Mouse (Mus musculus) retina, adult 2 months (tissue): Measurements from ENCODE around the gene Egflam.

Experiments used
- DNase-seq: peaks from one replicate; pipeline ENCODE4 v3.0.0-alpha.2; 2012; ENCODE audit warnings: low read depth, low spot score

The Egflam gene

DNA sequence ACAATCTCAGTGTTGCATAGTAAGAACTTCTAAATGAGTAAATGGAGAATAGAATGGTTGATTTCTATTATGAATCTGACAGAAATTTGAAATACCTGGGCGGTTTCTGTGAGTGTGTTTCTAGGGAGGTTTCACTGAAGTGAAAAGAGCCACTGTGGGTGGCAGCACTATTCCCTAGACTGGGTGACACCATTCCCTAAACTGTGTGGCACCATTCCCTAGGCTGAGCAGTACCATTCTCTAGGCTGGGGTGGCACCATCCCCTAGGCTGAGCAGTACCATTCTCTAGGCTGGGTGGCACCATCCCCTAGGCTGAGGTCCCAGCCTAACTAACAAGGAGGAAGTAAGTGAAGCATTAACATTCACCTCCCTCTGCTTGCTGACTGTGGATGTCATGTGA, 103.0 kb downstream of the Egflam start:
- DNase-seq = no peak

DNA sequence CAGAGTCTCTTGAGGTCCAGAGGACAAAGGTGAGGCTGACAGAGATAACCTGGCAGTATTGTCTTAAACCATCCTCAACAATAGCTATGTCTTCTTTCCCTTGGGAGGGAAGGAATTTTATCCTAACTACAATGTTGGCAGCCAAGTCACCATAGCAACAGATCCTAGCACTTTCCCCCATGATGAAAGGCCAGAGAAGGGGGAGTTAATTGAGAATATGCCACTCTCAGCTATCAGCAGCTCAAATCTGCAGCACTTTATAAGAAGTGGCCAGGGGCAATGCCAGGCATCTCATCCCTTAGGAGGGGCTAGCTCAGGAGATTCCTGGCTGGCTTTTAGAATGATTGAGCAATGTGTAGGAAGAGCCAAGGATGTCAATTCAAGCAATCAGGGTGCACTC, 105.3 kb downstream of the Egflam start:
- no peak for DNase-seq

- no peak for DNase-seq
These were observed 108.2 kb downstream of the Egflam start for GRCm38 (mm10) chr15:7290003-7290402.

DNA sequence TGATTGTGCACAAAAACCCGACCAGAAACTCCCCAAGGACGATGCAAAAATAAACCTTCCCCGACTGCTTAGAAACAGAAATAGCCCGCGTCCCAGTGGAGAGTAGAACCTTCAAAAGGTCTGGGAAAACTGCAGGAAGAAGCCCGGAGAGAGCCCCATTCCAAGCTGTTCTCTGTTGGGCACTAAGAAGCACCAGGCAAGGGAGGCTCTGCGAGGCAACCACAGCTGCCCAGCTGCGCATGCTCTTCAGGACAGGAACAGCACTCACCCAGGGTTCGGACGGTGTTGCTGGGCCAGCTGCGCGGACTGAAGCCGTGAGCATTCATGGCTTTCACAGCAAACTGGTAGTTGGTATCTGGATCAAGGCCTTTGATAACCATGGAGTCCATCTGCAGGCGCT, 108.7 kb downstream of the Egflam start:
- DNase-seq = no peak

- DNase-seq = no peak
These were observed 109.3 kb downstream of the Egflam start for GRCm38 (mm10) chr15:7288841-7289424.

GRCm38 (mm10) chr15:7287911-7288310, 110.3 kb downstream of the Egflam start:
- DNase-seq = no peak

- no peak for DNase-seq
These were observed 116.6 kb downstream of the Egflam start for GRCm38 (mm10) chr15:7281579-7281978.

DNA sequence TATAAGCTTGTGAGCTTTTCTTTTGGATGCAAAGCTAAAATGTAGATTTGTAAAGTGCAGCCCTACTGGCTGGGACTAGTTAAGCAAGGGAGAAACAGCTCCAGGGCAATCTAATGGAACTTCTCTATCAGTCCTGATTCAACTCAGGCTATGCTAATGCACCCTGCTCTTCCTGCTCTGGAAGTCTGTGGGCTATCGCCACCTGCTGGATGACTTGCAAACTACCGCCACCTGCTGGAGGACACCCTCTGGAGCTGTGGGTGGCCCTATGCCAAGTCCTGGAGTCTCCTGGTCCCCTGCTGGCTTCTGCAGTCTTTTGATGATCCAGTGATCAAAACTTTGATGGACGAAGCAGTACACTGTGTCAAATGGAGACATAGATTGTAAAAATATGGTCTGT, 134.4 kb downstream of the Egflam start:
- peak; percentile 69 for DNase-seq

DNA sequence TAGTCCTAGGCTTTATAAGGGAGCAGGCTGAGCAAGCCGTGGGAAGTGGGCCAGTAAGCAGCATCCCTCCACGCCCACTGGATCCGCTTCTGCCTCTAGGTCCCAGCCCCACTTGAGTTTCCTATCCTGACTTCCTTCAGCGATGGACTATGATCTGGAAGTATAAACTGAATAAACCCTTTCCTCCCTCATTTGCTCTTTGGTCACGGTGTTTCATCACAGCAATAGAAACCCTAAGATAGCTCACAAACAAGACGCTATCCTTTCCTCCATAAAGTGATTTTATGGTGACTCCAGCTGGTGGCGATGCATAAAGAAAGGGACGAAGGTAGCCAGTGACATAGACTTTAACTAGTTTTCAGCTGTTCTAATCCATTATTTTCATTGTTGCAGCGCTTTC, 134.9 kb downstream of the Egflam start:
- DNase-seq = no peak

GRCm38 (mm10) chr15:7261371-7261770, 136.8 kb downstream of the Egflam start:
- no peak for DNase-seq

DNA sequence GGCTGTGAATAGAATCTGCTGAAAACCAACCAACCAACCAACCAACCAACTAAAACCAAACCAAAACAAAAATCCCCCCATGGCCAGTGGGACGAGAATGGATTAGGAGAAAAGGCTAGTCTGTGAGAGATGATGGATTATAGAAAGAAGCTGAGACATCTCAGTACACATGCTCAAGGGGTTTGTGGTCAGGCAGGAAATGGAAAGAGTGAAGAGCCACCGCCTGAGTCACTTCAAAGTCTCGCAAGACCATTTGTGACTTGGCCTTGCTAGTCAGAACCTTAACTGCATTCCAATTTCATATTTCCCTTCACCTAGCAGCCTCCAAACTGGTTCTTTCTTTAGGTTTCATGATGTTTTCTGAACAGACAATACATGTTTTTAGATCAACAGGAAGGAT, 141.6 kb downstream of the Egflam start:
- no peak for DNase-seq

DNA sequence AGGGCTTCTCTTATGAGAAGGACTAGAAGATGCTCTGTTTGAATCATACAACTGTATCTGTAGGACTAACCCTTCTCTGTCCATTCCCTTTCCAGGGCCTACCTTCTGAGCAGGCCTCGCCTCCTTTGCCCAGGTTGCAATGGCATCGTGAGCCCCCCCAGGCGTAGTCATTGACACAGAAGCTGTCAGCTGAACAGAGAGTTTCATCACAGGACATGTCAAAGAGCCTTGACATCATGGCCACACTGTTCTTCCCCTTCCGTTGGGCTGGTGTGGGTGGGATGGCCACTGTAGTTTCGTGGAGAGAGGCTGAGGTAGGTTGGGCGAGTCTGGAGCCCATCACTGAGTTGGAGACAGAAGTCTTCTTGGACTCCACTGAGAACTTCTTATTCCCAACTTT, 144.9 kb downstream of the Egflam start:
- no peak for DNase-seq

- DNase-seq = no peak
These were observed 146.0 kb downstream of the Egflam start for GRCm38 (mm10) chr15:7252106-7252636.

GRCm38 (mm10) chr15:7251042-7251441, 147.2 kb downstream of the Egflam start:
- DNase-seq = no peak

GRCm38 (mm10) chr15:7249216-7249615, 149.0 kb downstream of the Egflam start:
- DNase-seq = no peak

DNA sequence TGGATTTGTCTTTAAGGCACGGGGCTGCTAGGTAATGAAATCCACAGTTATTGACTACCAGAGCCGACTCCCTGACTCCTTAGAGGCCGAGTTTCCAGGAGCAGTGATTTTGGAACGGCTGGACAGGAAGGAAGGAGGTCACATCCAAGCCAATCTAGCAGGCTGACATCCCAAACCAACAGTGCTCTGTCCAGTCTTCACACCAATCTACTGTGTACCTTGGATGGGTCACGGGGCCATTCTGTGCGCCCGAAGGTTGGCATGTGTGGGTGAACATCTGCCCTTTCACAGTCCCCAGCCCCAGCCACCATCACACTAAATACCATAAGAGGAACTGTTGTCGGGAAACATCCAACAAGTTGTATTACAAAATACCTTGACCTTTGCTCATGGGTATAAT, 150.9 kb downstream of the Egflam start:
- no peak for DNase-seq

- DNase-seq = no peak
These were observed 155.9 kb downstream of the Egflam start for GRCm38 (mm10) chr15:7242161-7242850.

- DNase-seq = no peak
These were observed 157.2 kb downstream of the Egflam start for GRCm38 (mm10) chr15:7240950-7241349.

- no peak for DNase-seq
These were observed 158.3 kb downstream of the Egflam start for GRCm38 (mm10) chr15:7239904-7240303.

DNA sequence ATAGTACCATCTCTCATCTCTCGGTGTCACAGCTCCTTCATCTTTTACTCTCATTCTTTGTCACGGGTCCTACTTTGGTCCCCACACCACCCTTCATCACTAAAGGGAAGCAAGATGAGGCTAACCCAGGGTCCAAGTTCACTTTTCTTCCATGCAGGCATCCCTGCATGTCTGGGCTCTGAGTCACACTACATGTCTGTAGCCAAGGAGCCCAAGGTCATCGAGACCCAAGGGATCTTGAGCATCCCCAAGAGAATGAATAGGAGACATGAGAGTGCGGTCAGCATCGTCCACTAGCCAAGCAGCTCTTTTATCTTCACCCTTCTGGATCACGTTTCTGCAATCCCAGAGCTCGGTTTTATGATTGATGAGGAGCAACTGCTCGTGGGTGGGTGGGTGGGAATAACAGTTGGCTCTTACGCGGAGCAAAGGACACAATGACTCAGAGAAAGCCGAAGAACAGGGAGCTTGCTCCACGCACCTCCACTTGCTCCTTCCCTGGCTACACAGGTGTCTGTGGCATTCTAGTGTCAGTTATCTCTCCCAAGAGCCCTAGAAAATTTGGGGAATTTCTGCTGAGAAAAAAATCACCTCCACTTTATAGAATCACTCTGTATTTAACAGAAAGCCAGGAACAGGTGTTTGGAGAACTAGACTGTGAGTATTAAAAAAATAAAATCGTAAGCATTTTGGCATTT, 164.7 kb downstream of the Egflam start:
- no peak for DNase-seq

DNA sequence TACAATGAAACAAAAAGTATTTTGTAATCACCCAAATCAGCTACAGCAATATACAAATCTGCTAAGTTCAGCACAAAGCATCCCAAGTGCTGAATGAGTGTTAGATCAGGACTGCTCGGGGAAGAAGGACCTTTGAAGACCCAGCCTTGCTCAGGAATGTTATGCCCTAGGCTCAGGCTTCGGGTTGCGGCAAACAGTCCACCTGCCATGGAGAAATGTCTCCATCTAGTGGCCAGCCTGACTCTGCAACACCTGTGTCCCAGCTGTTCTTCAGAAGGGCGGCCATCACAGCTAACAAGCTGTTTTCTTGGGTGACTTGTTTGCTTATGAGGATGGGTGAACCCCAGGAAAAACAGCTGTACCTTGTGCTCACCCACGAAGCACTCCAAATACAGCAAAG, 172.0 kb downstream of the Egflam start:
- peak; percentile 63 for DNase-seq

- DNase-seq = no peak
These were observed 173.9 kb downstream of the Egflam start for GRCm38 (mm10) chr15:7224151-7224775.
